Mouse (Mus musculus): Measurements from ENCODE around the gene Gm5072. TPM values are rescaled to one million over a fixed set of nuclear protein-coding genes. Genes with fewer than 3 reads are reported as not detected.

Gm5072 gene
- total RNA-seq (2023) = not detected

DNA sequence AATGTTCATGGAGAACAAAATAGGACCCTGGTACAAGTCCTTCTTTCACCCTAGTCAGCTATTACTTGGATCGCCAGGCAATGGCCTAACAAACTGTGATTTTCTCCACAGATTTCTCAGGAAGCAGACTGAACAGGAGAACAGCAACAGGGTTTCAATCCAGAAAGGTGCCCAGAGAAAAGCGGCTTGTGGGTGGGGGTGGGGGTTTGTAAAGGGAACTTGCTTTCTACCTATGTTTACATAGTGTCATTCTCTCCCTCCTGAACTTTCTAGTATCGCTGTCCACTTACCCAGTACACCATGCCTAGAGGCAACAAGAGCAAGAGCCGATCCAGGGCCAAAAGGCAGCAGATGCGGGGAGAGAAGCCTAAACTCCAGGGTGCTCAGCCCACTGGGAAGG, at the start of gene Gm5072:
Gene Gm5072 (plus strand): TSS at position 301 of the 400 bp plus-strand sequence.

Other genes starting within 250 kb of the Gm5072 start
- gene Mageb2, start 60.8 kb upstream of the Gm5072 start, total RNA-seq (2023) = not detected
- not detected for gene Gm8914, start 87.6 kb downstream of the Gm5072 start, total RNA-seq (2023)
- not detected for gene 1700084M14Rik, start 183.4 kb downstream of the Gm5072 start, total RNA-seq (2023)
- gene Gm14781, start 239.7 kb downstream of the Gm5072 start, total RNA-seq (2023) = not detected